Mouse (Mus musculus) embryonic facial prominence, embryonic 14.5 days (tissue): ENCODE measurements around the gene Ap2b1. TPM values are rescaled to one million over a fixed set of nuclear protein-coding genes. Genes with fewer than 3 reads are reported as not detected.
"Not testable (repeated sequence)": the region's sequence is repeated elsewhere in the genome, so short reads cannot be mapped to it uniquely, and the experiment has no call there.

Experiments
- ATAC-seq: fragments of 200-750 bp; cut with Nextera tagmentation; 2 replicates; pipeline ENCODE4 v1.8.0; 2017; ENCODE audit warnings: low read depth, moderate number of reproducible peaks, moderate TSS enrichment
- DNase-seq: peaks from one replicate; pipeline ENCODE4 v3.0.0-alpha.2; 2015; ENCODE audit warnings: low spot score
- H3K27ac ChIP-seq: fragments of 300-500 bp; sonication (generic); replicated peaks from 2 replicates; pipeline ENCODE4 v1.5.1; 2014; ENCODE audit warnings: low read depth, mild to moderate bottlenecking, low read length, moderate library complexity
- H3K27me3 ChIP-seq: fragments of 300-500 bp; sonication (generic); replicated peaks from 2 replicates; pipeline ENCODE4 v1.6.1; 2014; ENCODE audit warnings: low read length; ENCODE audit not compliant: control insufficient read depth, insufficient read depth
- H3K36me3 ChIP-seq: fragments of 300-500 bp; sonication (generic); 2 replicates; pipeline ENCODE4 v1.6.1; 2014; ENCODE audit warnings: low read length, mixed read lengths; ENCODE audit not compliant: control insufficient read depth, insufficient read depth
- H3K4me1 ChIP-seq: fragments of 300-500 bp; sonication (generic); 2 replicates; pipeline ENCODE4 v1.6.1; 2014; ENCODE audit warnings: antibody characterized with exemption, low read length; ENCODE audit not compliant: control insufficient read depth, insufficient read depth
- H3K4me2 ChIP-seq: fragments of 300-500 bp; sonication (generic); 2 replicates; pipeline ENCODE4 v1.6.1; 2014; ENCODE audit warnings: low read depth, mild to moderate bottlenecking, low read length, moderate library complexity, mixed read lengths
- H3K4me3 ChIP-seq: fragments of 300-500 bp; sonication (generic); 2 replicates; pipeline ENCODE4 v1.5.1; 2014; ENCODE audit warnings: low read depth, mild to moderate bottlenecking, low read length
- H3K9ac ChIP-seq: fragments of 300-500 bp; sonication (generic); 2 replicates; pipeline ENCODE4 v1.6.1; 2014; ENCODE audit warnings: low read depth, mild to moderate bottlenecking, low read length, moderate library complexity, mixed read lengths
- H3K9me3 ChIP-seq: fragments of 300-500 bp; sonication (generic); 2 replicates; pipeline ENCODE4 v1.6.1; 2016; ENCODE audit warnings: low read length; ENCODE audit not compliant: control insufficient read depth
- whole genome bisulfite sequencing: fragments of 180-500 bp; shearing (Covaris S2); extraction: QIAGEN DNeasy Blood & Tissue Kit; methylation state at CpG from one replicate; pipeline ENCODE4 v1.1.7; 2014; 5-methylcytosine and 5-hydroxymethylcytosine counted together
- polyA plus RNA-seq: library from polyadenylated mRNA; unstranded; fragments of >200 nt; fragmentation: Nextera tagmentation; extraction: Ambion mirVana; gene quantifications from 2 replicates; pipeline ENCODE4 v1.2.1, GENCODE M21; 2014

Ap2b1 gene
- polyA plus RNA-seq, 1 experiment from 2014 or later: 65.5 TPM

GRCm38 (mm10) chr11:83306700-83307253 lies 8.0 kb downstream of the Ap2b1 start:
- H3K27me3 ChIP-seq: no peaks in the 10 kb centered on the region
- peaks cover 12% of the 10 kb centered on the region for H3K36me3 ChIP-seq
- no peak overlapping the region for H3K27ac ChIP-seq
- no peak for ATAC-seq
- no peaks in the 10 kb centered on the region for H3K9me3 ChIP-seq
- H3K4me2 ChIP-seq: no peak overlapping the region
- no peak overlapping the region for H3K4me3 ChIP-seq
- H3K9ac ChIP-seq: no peak overlapping the region
- peaks cover 5% of the 10 kb centered on the region for H3K4me1 ChIP-seq
- WGBS: 61% methylated on average over 4 of the region's 4 CpGs
- no peak for DNase-seq

GRCm38 (mm10) chr11:83312471-83312870 lies 13.6 kb downstream of the Ap2b1 start:
- H3K4me1 ChIP-seq: no peaks in the 10 kb centered on the region
- H3K27ac ChIP-seq: no peak overlapping the region
- no peak for DNase-seq
- 61% methylated on average over 5 of the region's 5 CpGs for WGBS
- no peaks in the 10 kb centered on the region for H3K27me3 ChIP-seq
- peaks cover 26% of the 10 kb centered on the region for H3K36me3 ChIP-seq
- H3K9ac ChIP-seq: no peak overlapping the region
- ATAC-seq: no peak
- no peaks in the 10 kb centered on the region for H3K9me3 ChIP-seq
- no peak overlapping the region for H3K4me2 ChIP-seq
- H3K4me3 ChIP-seq: no peak overlapping the region

- Histone ChIP-seq H3K27me3 (no peaks in the 10 kb centered on the region), H3K36me3 (peaks cover 61% of the 10 kb centered on the region), H3K9me3 (no peaks in the 10 kb centered on the region), H3K9ac (no peak overlapping the region), H3K27ac (no peak overlapping the region), H3K4me2 (no peak overlapping the region), H3K4me3 (no peak overlapping the region), H3K4me1 (no peaks in the 10 kb centered on the region)
- no peak for ATAC-seq
- WGBS: 82% methylated on average over 4 of the region's 4 CpGs
- DNase-seq: no peak
Observed at GRCm38 (mm10) chr11:83319048-83319447, 20.2 kb downstream of the Ap2b1 start.

- not testable (repeated sequence) for H3K4me3 ChIP-seq, DNase-seq, H3K9ac ChIP-seq, H3K9me3 ChIP-seq, H3K4me2 ChIP-seq, H3K27ac ChIP-seq, ATAC-seq, H3K27me3 ChIP-seq, H3K4me1 ChIP-seq
- WGBS: 88% methylated on average over 3 of the region's 3 CpGs
- peaks cover 83% of the 10 kb centered on the region for H3K36me3 ChIP-seq
Observed at GRCm38 (mm10) chr11:83326692-83327091, 27.9 kb downstream of the Ap2b1 start.

- WGBS: 59% methylated on average over 3 of the region's 3 CpGs
- Histone ChIP-seq H3K4me3 (no peak overlapping the region), H3K27ac (no peak overlapping the region), H3K4me1 (no peaks in the 10 kb centered on the region), H3K36me3 (peaks cover 81% of the 10 kb centered on the region), H3K4me2 (no peak overlapping the region), H3K9me3 (no peaks in the 10 kb centered on the region), H3K27me3 (no peaks in the 10 kb centered on the region), H3K9ac (no peak overlapping the region)
- DNase-seq: peak; percentile 75
- ATAC-seq: no peak
Observed at GRCm38 (mm10) chr11:83327427-83327826, 28.6 kb downstream of the Ap2b1 start.

GRCm38 (mm10) chr11:83335826-83336225 lies 37.0 kb downstream of the Ap2b1 start:
- no peak overlapping the region for H3K4me3 ChIP-seq
- no peak overlapping the region for H3K9ac ChIP-seq
- ATAC-seq: no peak
- 90% methylated on average over 7 of the region's 7 CpGs for WGBS
- no peaks in the 10 kb centered on the region for H3K4me1 ChIP-seq
- H3K27me3 ChIP-seq: no peaks in the 10 kb centered on the region
- H3K27ac ChIP-seq: no peak overlapping the region
- H3K4me2 ChIP-seq: no peak overlapping the region
- no peak for DNase-seq
- peaks cover 87% of the 10 kb centered on the region for H3K36me3 ChIP-seq
- no peaks in the 10 kb centered on the region for H3K9me3 ChIP-seq

GRCm38 (mm10) chr11:83339705-83340104 lies 40.9 kb downstream of the Ap2b1 start:
- Histone ChIP-seq H3K9me3 (no peaks in the 10 kb centered on the region), H3K4me3 (no peak overlapping the region), H3K4me2 (no peak overlapping the region), H3K27me3 (no peaks in the 10 kb centered on the region), H3K4me1 (no peaks in the 10 kb centered on the region), H3K36me3 (peaks cover 92% of the 10 kb centered on the region), H3K9ac (no peak overlapping the region), H3K27ac (no peak overlapping the region)
- ATAC-seq: no peak
- no peak for DNase-seq
- 53% methylated on average over 2 of the region's 2 CpGs for WGBS

- Histone ChIP-seq H3K27ac (no peak overlapping the region), H3K36me3 (peaks cover 87% of the 10 kb centered on the region), H3K4me2 (no peak overlapping the region), H3K9me3 (no peaks in the 10 kb centered on the region), H3K27me3 (no peaks in the 10 kb centered on the region), H3K4me1 (no peaks in the 10 kb centered on the region), H3K4me3 (no peak overlapping the region), H3K9ac (no peak overlapping the region)
- ATAC-seq: no peak
- 74% methylated on average over 3 of the region's 3 CpGs for WGBS
- peak; percentile 11 for DNase-seq
Observed at GRCm38 (mm10) chr11:83341716-83342245, 43.0 kb downstream of the Ap2b1 start.

GRCm38 (mm10) chr11:83355428-83355827 lies 56.6 kb downstream of the Ap2b1 start:
- ATAC-seq: no peak
- Histone ChIP-seq H3K27me3 (no peaks in the 10 kb centered on the region), H3K4me2 (no peak overlapping the region), H3K9ac (no peak overlapping the region), H3K9me3 (no peaks in the 10 kb centered on the region), H3K27ac (no peak overlapping the region), H3K4me1 (no peaks in the 10 kb centered on the region), H3K4me3 (no peak overlapping the region), H3K36me3 (peaks cover 47% of the 10 kb centered on the region)
- DNase-seq: no peak
- 87% methylated on average over 5 of the region's 5 CpGs for WGBS
